Mouse (Mus musculus) C2C12 (cell line): ENCODE measurements at regions not wholly inside any gene's neighbourhood (a gene's known extent, or its start where the extent isn't known, plus 50 kb on each side); places are given as distances from the start of the nearest gene placed in this dataset.

ENCODE experiments used
- H3K27me3 ChIP-seq: one replicate; pipeline ENCODE4 v1.6.1; 2011; ENCODE audit not compliant: control insufficient read depth, insufficient read depth, insufficient read length
- H3K36me3 ChIP-seq: one replicate; pipeline ENCODE4 v1.6.1; 2011; ENCODE audit not compliant: control insufficient read depth, insufficient read depth
- H3K4me3 ChIP-seq: one replicate; pipeline ENCODE4 v1.5.1; 2011; ENCODE audit warnings: mild to moderate bottlenecking, control low read depth; ENCODE audit not compliant: poor library complexity, insufficient read depth, severe bottlenecking
- H3K79me2 ChIP-seq: one replicate; pipeline ENCODE4 v1.6.1; 2011; ENCODE audit not compliant: control insufficient read depth, insufficient read depth
- H3K79me3 ChIP-seq: one replicate; pipeline ENCODE4 v1.6.1; 2011; ENCODE audit warnings: low read depth, control low read depth
- H3ac ChIP-seq: one replicate; pipeline ENCODE3; 2011; ENCODE audit warnings: low read depth; ENCODE audit not compliant: control insufficient read depth, insufficient read length
- CEBPB ChIP-seq: IDR thresholded peaks from one replicate; pipeline ENCODE4 v1.6.1; 2011; ENCODE audit warnings: low read depth, mild to moderate bottlenecking, control low read depth, moderate library complexity
- CTCF ChIP-seq: IDR thresholded peaks from one replicate; pipeline ENCODE4 v1.5.1; 2011; ENCODE audit not compliant: control insufficient read depth, insufficient read depth, insufficient read length
- FOSL1 ChIP-seq: IDR thresholded peaks from one replicate; pipeline ENCODE4 v1.8.0; 2011; ENCODE audit warnings: mild to moderate bottlenecking, low read length; ENCODE audit not compliant: poor library complexity, insufficient read depth, severe bottlenecking
- MAX ChIP-seq: IDR thresholded peaks from one replicate; pipeline ENCODE4 v1.6.1; 2011; ENCODE audit warnings: mild to moderate bottlenecking, control low read depth
- MYOD1 ChIP-seq: IDR thresholded peaks from one replicate; pipeline ENCODE4 v1.6.1; 2011; ENCODE audit warnings: low read depth; ENCODE audit not compliant: control insufficient read depth, insufficient read length
- MYOG ChIP-seq: IDR thresholded peaks from one replicate; pipeline ENCODE4 v1.6.1; 2011; ENCODE audit not compliant: control insufficient read depth, insufficient read length; ENCODE audit errors: extremely low read depth
- USF1 ChIP-seq: IDR thresholded peaks from one replicate; pipeline ENCODE4 v1.6.1; 2011; ENCODE audit warnings: low read depth, mild to moderate bottlenecking, control low read depth, moderate library complexity

- Histone ChIP-seq H3K79me3 (no peaks in the 10 kb centered on the region), H3K4me3 (no peak overlapping the region), H3K36me3 (no peaks in the 10 kb centered on the region), H3K79me2 (no peaks in the 10 kb centered on the region), H3K27me3 (no peaks in the 10 kb centered on the region), H3ac (no peak overlapping the region)
- TF ChIP-seq MAX (no peak), CTCF (no peak), FOSL1 (no peak), MYOD1 (no peak), MYOG (no peak), CEBPB (no peak), USF1 (no peak)
Observed at GRCm38 (mm10) chr5:43392908-43393545, 122.3 kb upstream of the C1qtnf7 start.

DNA sequence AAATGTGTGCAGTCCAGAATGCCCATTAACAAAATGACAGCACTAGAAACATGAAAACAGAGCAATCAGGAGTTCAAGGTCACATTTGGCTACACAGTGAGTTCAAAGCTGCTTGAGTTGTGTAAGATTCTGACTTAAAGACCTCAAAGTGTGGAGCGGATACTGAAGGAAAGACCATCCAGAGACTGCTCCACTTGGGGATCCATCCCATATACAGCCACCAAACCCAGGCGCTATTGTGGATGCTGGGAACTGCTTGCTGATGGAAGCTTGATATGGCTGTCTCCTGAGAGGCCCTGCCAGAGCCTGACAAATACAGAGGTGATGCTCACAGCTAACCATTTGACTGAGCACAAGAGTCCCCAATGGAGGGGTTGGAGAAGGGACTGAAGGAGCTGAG is 98.1 kb upstream of the C1qtnf7 start:
- H3K79me2 ChIP-seq, result no peaks in the 10 kb centered on the region
- no peak overlapping the region for H3ac ChIP-seq
- no peaks in the 10 kb centered on the region for H3K27me3 ChIP-seq
- no peaks in the 10 kb centered on the region for H3K79me3 ChIP-seq
- no peak overlapping the region for H3K4me3 ChIP-seq
- H3K36me3 ChIP-seq, result no peaks in the 10 kb centered on the region
- TF ChIP-seq USF1 (no peak), MYOG (no peak)

DNA sequence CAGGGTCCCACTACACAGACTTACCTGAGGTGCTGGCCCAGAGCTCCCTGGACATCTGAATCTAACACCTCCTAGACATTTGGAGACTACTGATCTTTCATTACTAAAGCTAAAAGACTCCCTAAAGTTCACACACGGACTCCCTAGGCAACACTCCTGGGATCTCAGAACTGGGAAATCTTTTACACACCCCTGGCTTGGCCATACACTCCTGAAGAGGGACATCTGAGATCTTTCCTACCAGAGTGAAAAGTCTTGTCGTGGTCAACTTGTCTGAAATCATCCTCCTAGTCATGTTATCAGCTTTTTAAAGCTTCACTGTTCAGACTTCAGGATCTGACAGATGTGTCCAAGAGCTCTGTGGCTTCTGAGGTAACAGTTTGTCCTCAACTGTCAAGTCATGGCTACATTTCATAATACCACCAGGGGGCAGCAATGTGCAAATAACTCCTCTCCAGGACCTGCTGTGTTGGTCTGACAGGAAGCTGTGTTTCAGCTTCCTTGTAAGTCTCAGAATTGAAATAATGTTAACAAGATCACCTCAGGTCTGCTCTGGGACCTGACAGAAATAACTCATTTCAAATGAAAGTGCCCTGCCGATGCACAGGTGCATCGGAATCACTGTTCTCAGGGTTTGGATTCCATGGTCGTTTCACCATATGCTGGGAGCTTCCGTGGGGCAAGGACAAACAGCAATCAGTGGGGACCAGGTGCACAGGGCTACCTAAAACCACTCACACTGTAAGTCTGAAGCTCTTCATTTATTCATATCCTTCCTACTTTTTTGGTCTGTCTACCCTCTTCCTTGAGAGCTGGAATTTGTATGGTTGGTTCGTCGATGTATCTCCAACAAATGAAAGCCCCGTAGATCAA is 92.3 kb upstream of the C1qtnf7 start:
- no peaks in the 10 kb centered on the region for H3K79me2 ChIP-seq
- no peaks in the 10 kb centered on the region for H3K79me3 ChIP-seq
- no peaks in the 10 kb centered on the region for H3K27me3 ChIP-seq
- no peaks in the 10 kb centered on the region for H3K36me3 ChIP-seq
- H3ac ChIP-seq, result no peak overlapping the region
- peak; percentile 8 for TF ChIP-seq CTCF
- no peak for TF ChIP-seq FOSL1
- TF ChIP-seq MYOG, result no peak
- TF ChIP-seq USF1, result no peak
- TF ChIP-seq MYOD1, result no peak
- TF ChIP-seq MAX, result no peak
- no peak overlapping the region for H3K4me3 ChIP-seq

- Histone ChIP-seq H3K79me3 (no peaks in the 10 kb centered on the region), H3K27me3 (no peaks in the 10 kb centered on the region), H3K36me3 (no peaks in the 10 kb centered on the region), H3ac (no peak overlapping the region), H3K79me2 (no peaks in the 10 kb centered on the region), H3K4me3 (no peak overlapping the region)
- TF ChIP-seq MAX (no peak), MYOG (no peak), FOSL1 (no peak), USF1 (no peak), MYOD1 (no peak), CEBPB (no peak)
Observed at GRCm38 (mm10) chr5:43424551-43425257, 90.6 kb upstream of the C1qtnf7 start.

GRCm38 (mm10) chr5:43433337-43433736 is 82.0 kb upstream of the C1qtnf7 start:
- no peaks in the 10 kb centered on the region for H3K79me2 ChIP-seq
- H3K27me3 ChIP-seq, result no peaks in the 10 kb centered on the region
- H3ac ChIP-seq, result no peak overlapping the region
- H3K79me3 ChIP-seq, result no peaks in the 10 kb centered on the region
- TF ChIP-seq FOSL1 (no peak), USF1 (no peak), MYOD1 (no peak), MAX (no peak), CTCF (no peak)
- no peaks in the 10 kb centered on the region for H3K36me3 ChIP-seq
- H3K4me3 ChIP-seq, result no peak overlapping the region
